Mouse (Mus musculus) right cerebral cortex, adult 2 months (tissue): ENCODE data around the gene Gm49387.

ENCODE experiments used
- DNase-seq, 2 experiments: peaks; one replicate each; pipeline ENCODE4 v3.0.0; 2021 to 2022; ENCODE audit warnings: low spot score in 2 of 2

The Gm49387 gene

GRCm38 (mm10) chr14:31640346-31640889, at the start of gene Gm49387:
TSS of gene Gm49387 (minus strand) at chr14:31640878.
- no peak for DNase-seq

GRCm38 (mm10) chr14:31686231-31686630, 45.6 kb upstream of the Gm49387 start:
- no peak for DNase-seq

- no peak for DNase-seq
Observed at GRCm38 (mm10) chr14:31685680-31686079, 45.0 kb upstream of the Gm49387 start.

GRCm38 (mm10) chr14:31684343-31685040, 43.8 kb upstream of the Gm49387 start:
- DNase-seq, result no peak

GRCm38 (mm10) chr14:31683610-31684009, 42.9 kb upstream of the Gm49387 start:
- DNase-seq, result no peak

- no peak for DNase-seq
Observed at GRCm38 (mm10) chr14:31681931-31682555, 41.4 kb upstream of the Gm49387 start.

- no peak for DNase-seq
Observed at GRCm38 (mm10) chr14:31681291-31681690, 40.6 kb upstream of the Gm49387 start.

GRCm38 (mm10) chr14:31680656-31681055, 40.0 kb upstream of the Gm49387 start:
- DNase-seq, result no peak

GRCm38 (mm10) chr14:31671635-31672320, 31.1 kb upstream of the Gm49387 start:
- DNase-seq, result no peak

- no peak for DNase-seq
Observed at GRCm38 (mm10) chr14:31669642-31670490, 29.2 kb upstream of the Gm49387 start.

GRCm38 (mm10) chr14:31669161-31669611, 28.5 kb upstream of the Gm49387 start:
- peak; percentile 80 to 84 for DNase-seq

GRCm38 (mm10) chr14:31668326-31668725, 27.6 kb upstream of the Gm49387 start:
- DNase-seq, result peak; percentile 62 to 69

GRCm38 (mm10) chr14:31667741-31668140, 27.1 kb upstream of the Gm49387 start:
- DNase-seq, result no peak

- DNase-seq, result no peak
Observed at GRCm38 (mm10) chr14:31666931-31667705, 26.4 kb upstream of the Gm49387 start.

GRCm38 (mm10) chr14:31665566-31665940, 24.9 kb upstream of the Gm49387 start:
- DNase-seq, result no peak

- no peak for DNase-seq
Observed at GRCm38 (mm10) chr14:31664903-31665565, 24.4 kb upstream of the Gm49387 start.

- DNase-seq, result peak in 1 of 2 experiments; percentile 14
Observed at GRCm38 (mm10) chr14:31664100-31664902, 23.6 kb upstream of the Gm49387 start.

GRCm38 (mm10) chr14:31663376-31664099, 22.9 kb upstream of the Gm49387 start:
- no peak for DNase-seq
